12 mouse cellular contexts compared by ENCODE assay signal in the genomic region with DNA sequence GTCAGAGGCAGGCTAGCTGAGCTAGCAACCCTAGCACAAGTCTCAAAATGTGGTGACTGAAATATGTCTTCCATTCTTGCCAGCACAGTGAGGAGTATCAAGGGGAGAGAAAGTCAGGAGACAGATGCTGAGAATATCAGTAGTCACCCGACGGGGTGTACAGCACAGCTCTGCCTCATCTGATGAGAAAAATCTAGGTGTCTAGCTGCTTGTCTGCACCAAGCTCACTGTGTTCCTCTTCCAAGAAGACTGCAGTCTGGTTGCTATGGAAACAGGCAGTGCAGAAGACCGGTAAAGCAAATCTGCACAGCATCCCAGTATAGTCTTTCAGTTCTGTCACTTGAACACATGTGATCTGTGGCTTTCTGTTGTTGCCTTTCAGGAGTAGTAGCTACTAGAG.
DNase-seq lines count a peak whose midpoint lies in the region; ATAC-seq and TF ChIP-seq lines count a peak whose summit lies in the region.
"Had no signal": no experiment of that assay in that cellular context is flagged by ENCODE, and none has a peak within 500 bp of the region (broad histone marks: within the 10 kb centered on the region; RNA-seq: fewer than 3 reads in every experiment).

No protein-coding gene starts in this region.

- TF ChIP-seq CTCF in brain, embryonic 14.5 days (IDR thresholded peaks at IDR 0.05; ENCODE audit: borderline replicate concordance, extremely low read depth, insufficient read depth, insufficient read length): no peak

- H3K9ac ChIP-seq in hindbrain, embryonic 15.5 days: no peak overlapping the region
- no peak overlapping the region for H3K9ac ChIP-seq in neural tube, embryonic 14.5 days (replicated peaks; ENCODE audit: low read depth, low read length)
- no peak overlapping the region for H3K9ac ChIP-seq in intestine, embryonic 16.5 days (ENCODE audit: low read depth, low read length)
- H3K9ac ChIP-seq: stomach, embryonic 15.5 days had no signal

- ATAC-seq in frontal cortex, adult (ENCODE audit: low TSS enrichment): peak; percentile 85
- ATAC-seq in hindbrain, embryonic 15.5 days (ENCODE audit: low FRiP score, low read depth): peak; percentile 78
- ATAC-seq in neural tube, embryonic 14.5 days (ENCODE audit: low read depth): peak; percentile 81
- ATAC-seq in intestine, embryonic 16.5 days: no peak

- H3K27ac ChIP-seq in hindbrain, embryonic 15.5 days (replicated peaks): peak overlapping the region; percentile 82
- peak overlapping the region; percentile 68 for H3K27ac ChIP-seq in neural tube, embryonic 14.5 days (ENCODE audit: low read depth, low read length)
- no peak overlapping the region for H3K27ac ChIP-seq in intestine, embryonic 16.5 days (ENCODE audit: low read length)
- H3K27ac ChIP-seq: stomach, embryonic 15.5 days had no signal

- peaks cover 6% of the 10 kb centered on the region for H3K36me3 ChIP-seq in hindbrain, embryonic 15.5 days
- 0 out of 2 replicates have a peak, but pooled peaks cover 4% of the 10 kb centered on the region for H3K36me3 ChIP-seq in neural tube, embryonic 14.5 days (ENCODE audit: control insufficient read depth, insufficient read depth, low read length)
- no peaks in the 10 kb centered on the region for H3K36me3 ChIP-seq in intestine, embryonic 16.5 days (ENCODE audit: control insufficient read depth, insufficient read depth, low read length)
- H3K36me3 ChIP-seq: stomach, embryonic 15.5 days had no signal

- DNase-seq in frontal cortex, postnatal 25 days (ENCODE audit: low spot score in 2 of 2): no peak
- DNase-seq in brain, embryonic 14.5 days (ENCODE audit: low read depth): peak; percentile 94
- no peak for DNase-seq in urinary bladder, adult 2 months (ENCODE audit: low spot score)
- no peak for DNase-seq in lung, adult 18-20 months
- DNase-seq: cerebellum, postnatal 25 days; gastrocnemius, postnatal 36 days; heart, postnatal 4 days had no signal

- 20% methylated on average over 3 of the region's 3 CpGs for WGBS in hindbrain, embryonic 15.5 days
- WGBS in neural tube, embryonic 14.5 days: 25% methylated on average over 3 of the region's 3 CpGs
- 61% methylated on average over 3 of the region's 3 CpGs for WGBS in intestine, embryonic 16.5 days

- peaks cover 42% of the 10 kb centered on the region for H3K4me1 ChIP-seq in hindbrain, embryonic 15.5 days (replicated peaks)
- H3K4me1 ChIP-seq in neural tube, embryonic 14.5 days (ENCODE audit: control insufficient read depth, insufficient read depth, low read length): 0 out of 2 replicates have a peak, but pooled peaks cover 5% of the 10 kb centered on the region
- no peaks in the 10 kb centered on the region for H3K4me1 ChIP-seq in intestine, embryonic 16.5 days (ENCODE audit: control insufficient read depth, insufficient read depth, low read length)
- H3K4me1 ChIP-seq: stomach, embryonic 15.5 days had no signal

- H3K4me3 ChIP-seq in hindbrain, embryonic 15.5 days: no peak overlapping the region
- H3K4me3 ChIP-seq in neural tube, embryonic 14.5 days (ENCODE audit: low read depth, low read length): no peak overlapping the region
- no peak overlapping the region for H3K4me3 ChIP-seq in intestine, embryonic 16.5 days (ENCODE audit: low read length)
- H3K4me3 ChIP-seq: stomach, embryonic 15.5 days had no signal

- no peaks in the 10 kb centered on the region for H3K27me3 ChIP-seq in hindbrain, embryonic 15.5 days
- H3K27me3 ChIP-seq in neural tube, embryonic 14.5 days (ENCODE audit: control insufficient read depth, insufficient read depth, low read length): no peaks in the 10 kb centered on the region
- no peaks in the 10 kb centered on the region for H3K27me3 ChIP-seq in intestine, embryonic 16.5 days (replicated peaks; ENCODE audit: control insufficient read depth, insufficient read depth, low read length)
- H3K27me3 ChIP-seq: stomach, embryonic 15.5 days had no signal

- H3K4me2 ChIP-seq in hindbrain, embryonic 15.5 days: no peak overlapping the region
- H3K4me2 ChIP-seq in neural tube, embryonic 14.5 days (ENCODE audit: low read depth, low read length): no peak overlapping the region
- H3K4me2 ChIP-seq in intestine, embryonic 16.5 days (ENCODE audit: low read depth, low read length): no peak overlapping the region
- H3K4me2 ChIP-seq: stomach, embryonic 15.5 days had no signal

- no peak for TF ChIP-seq POLR2A in brain, embryonic 14.5 days (IDR thresholded peaks at IDR 0.05; ENCODE audit: borderline replicate concordance, extremely low read depth, insufficient read depth, insufficient read length, poor library complexity, severe bottlenecking)

- H3K9me3 ChIP-seq in hindbrain, embryonic 15.5 days: no peaks in the 10 kb centered on the region
- H3K9me3 ChIP-seq in neural tube, embryonic 14.5 days (ENCODE audit: control insufficient read depth, low read length): no peaks in the 10 kb centered on the region
- H3K9me3 ChIP-seq in intestine, embryonic 16.5 days (ENCODE audit: control insufficient read depth, low read length): no peaks in the 10 kb centered on the region
- H3K9me3 ChIP-seq: stomach, embryonic 15.5 days had no signal
